Mouse (Mus musculus) olfactory bulb, adult 2 months (tissue): ENCODE measurements around the gene Nav2. TPM values are rescaled to one million over a fixed set of nuclear protein-coding genes. Genes with fewer than 3 reads are reported as not detected.
A peak's percentile ranks its signal among the peaks of the same experiment; 100 is the strongest.

ENCODE experiments used
- H3K27ac ChIP-seq: fragments of 200-500 bp; 2 replicates; pipeline ENCODE4 v1.5.1; 2012; ENCODE audit warnings: low read depth, low read length; ENCODE audit not compliant: insufficient read depth
- H3K4me1 ChIP-seq: fragments of 200-500 bp; 2 replicates; pipeline ENCODE4 v1.6.1; 2012; ENCODE audit warnings: low read length; ENCODE audit not compliant: control insufficient read depth, insufficient read depth
- H3K4me3 ChIP-seq: fragments of 200-500 bp; 2 replicates; pipeline ENCODE4 v1.5.1; 2012; ENCODE audit warnings: mild to moderate bottlenecking, low read depth, low read length, moderate library complexity; ENCODE audit not compliant: insufficient read depth
- CTCF ChIP-seq: fragments of 200-500 bp; IDR thresholded peaks from 2 replicates; pipeline ENCODE4 v1.5.1; 2012; ENCODE audit warnings: low read depth, mild to moderate bottlenecking, low read length, moderate library complexity; ENCODE audit not compliant: insufficient read depth
- POLR2A ChIP-seq: fragments of 200-500 bp; IDR thresholded peaks from 2 replicates; pipeline ENCODE4 v1.6.1; 2012; ENCODE audit warnings: mild to moderate bottlenecking, low read depth, low read length, moderate library complexity; ENCODE audit not compliant: insufficient read depth
- WGBS: fragments of 180-500 bp; shearing (Covaris S2); methylation state at CpG from one replicate; pipeline ENCODE4 v1.1.7; 2018; 5-methylcytosine and 5-hydroxymethylcytosine counted together
- polyA plus RNA-seq: library from polyadenylated mRNA; stranded (reverse); fragments of >200 nt; gene quantifications from 2 replicates; pipeline ENCODE4 v1.2.4, GENCODE M21; 2012; ENCODE audit warnings: low replicate concordance; ENCODE audit not compliant: missing spikeins, insufficient read depth, insufficient read length

Gene Nav2
- polyA plus RNA-seq, 1 experiment: 57.3 TPM

DNA sequence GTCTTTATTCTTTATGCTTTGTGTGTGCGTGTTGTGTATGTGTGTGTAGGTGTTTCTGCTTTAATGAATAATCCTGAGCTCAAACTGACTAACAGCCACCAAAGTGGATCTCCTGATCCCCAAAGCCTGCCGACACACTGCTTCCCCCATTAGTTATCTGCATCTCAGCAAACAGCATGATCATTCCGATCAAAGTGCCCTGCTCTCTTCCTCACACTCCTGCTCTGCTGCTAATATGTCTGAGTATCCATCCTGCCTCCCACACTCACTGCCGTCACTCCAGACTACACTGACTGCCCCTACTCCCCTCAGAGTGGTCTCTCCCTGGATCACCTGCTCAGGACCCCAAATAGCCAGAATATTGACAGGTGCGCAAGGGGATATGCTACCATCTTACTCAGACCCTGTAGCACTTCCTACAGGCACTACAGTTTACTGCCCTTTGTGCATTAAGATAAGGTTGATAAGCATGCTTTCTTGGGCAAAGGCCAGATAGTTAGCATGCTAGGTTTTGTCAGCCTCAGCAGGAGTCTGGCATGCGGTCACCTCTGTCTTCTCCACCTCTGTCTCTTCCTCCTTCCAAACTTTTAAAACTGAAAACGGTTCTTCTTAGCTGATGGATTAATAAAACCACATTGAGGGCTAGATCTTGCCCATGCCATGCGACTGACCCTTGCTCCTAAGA lies 382.8 kb downstream of the Nav2 start:
- no peak overlapping the region for H3K27ac ChIP-seq
- WGBS: 77% methylated on average over 8 of the region's 8 CpGs
- TF ChIP-seq CTCF: no peak
- TF ChIP-seq POLR2A: no peak
- peaks cover 8% of the 10 kb centered on the region for H3K4me1 ChIP-seq
- no peak overlapping the region for H3K4me3 ChIP-seq

DNA sequence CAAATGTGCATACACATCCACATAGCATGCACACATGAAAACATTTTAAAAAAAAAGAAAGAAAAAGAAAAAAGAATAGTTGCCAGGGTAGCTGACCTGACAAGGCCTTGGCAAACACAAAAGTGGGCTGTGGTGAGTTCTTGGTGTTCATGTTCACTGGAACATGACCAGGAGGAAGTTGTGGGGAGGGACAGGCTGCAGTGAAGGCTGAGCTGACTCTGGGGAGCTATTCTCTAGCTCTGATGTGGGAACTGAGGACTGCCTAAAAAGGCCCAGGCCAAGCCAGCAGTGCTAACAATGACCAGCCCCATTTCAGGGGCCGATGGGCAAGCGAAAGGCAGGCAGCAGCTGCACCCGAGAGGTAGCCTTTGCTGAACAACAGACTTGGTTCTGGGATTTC lies 388.6 kb downstream of the Nav2 start:
- H3K4me3 ChIP-seq: no peak overlapping the region
- no peak for TF ChIP-seq POLR2A
- TF ChIP-seq CTCF: no peak
- peaks cover 27% of the 10 kb centered on the region for H3K4me1 ChIP-seq
- WGBS: 72% methylated on average over 3 of the region's 3 CpGs
- H3K27ac ChIP-seq: no peak overlapping the region

DNA sequence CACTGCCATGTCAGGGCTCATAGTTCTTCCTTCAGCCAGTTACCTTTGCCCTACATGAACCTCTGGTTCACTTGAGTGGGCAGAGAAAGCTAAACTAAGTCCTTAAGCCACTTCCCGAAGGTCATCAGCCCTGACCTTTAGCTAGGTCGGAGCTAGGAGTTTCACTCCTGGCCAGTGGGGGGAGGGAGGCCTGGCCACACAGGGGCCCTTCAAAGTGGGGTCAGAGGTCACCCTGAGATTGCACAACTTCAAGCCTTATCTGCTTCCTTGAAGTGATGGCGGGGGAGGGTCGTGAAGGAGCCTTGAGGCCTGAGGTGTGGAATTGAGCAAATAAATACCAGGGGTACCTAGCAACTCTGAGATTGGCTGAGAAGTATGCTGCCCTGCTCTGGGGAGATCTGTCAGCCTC lies 389.9 kb downstream of the Nav2 start:
- Histone ChIP-seq H3K4me3 (no peak overlapping the region), H3K27ac (no peak overlapping the region), H3K4me1 (peaks cover 28% of the 10 kb centered on the region)
- no peak for TF ChIP-seq POLR2A
- no peak for TF ChIP-seq CTCF
- 56% methylated on average over 4 of the region's 4 CpGs for WGBS

DNA sequence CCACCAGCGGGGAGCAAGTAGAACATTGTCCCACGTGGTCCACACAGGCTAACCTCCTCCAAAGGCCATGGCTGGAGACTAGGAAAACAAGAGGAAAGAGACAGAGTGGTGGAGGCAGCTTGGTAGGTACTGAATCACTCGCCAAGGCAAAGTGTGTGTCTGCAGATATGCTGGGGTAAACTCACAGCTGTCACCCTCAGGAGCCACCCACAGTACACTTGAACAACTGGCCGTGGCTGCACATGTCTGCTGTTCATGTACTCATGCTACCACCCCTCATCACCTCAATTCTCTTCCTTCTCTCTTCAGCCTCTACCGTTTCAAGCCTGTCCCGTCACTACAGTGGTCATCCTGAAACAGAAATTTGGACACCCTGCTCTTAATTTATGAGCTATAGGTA lies 393.0 kb downstream of the Nav2 start:
- Histone ChIP-seq H3K4me1 (peaks cover 49% of the 10 kb centered on the region), H3K4me3 (no peak overlapping the region), H3K27ac (no peak overlapping the region)
- TF ChIP-seq CTCF (no peak), POLR2A (no peak)
- WGBS: 64% methylated on average over 6 of the region's 6 CpGs

DNA sequence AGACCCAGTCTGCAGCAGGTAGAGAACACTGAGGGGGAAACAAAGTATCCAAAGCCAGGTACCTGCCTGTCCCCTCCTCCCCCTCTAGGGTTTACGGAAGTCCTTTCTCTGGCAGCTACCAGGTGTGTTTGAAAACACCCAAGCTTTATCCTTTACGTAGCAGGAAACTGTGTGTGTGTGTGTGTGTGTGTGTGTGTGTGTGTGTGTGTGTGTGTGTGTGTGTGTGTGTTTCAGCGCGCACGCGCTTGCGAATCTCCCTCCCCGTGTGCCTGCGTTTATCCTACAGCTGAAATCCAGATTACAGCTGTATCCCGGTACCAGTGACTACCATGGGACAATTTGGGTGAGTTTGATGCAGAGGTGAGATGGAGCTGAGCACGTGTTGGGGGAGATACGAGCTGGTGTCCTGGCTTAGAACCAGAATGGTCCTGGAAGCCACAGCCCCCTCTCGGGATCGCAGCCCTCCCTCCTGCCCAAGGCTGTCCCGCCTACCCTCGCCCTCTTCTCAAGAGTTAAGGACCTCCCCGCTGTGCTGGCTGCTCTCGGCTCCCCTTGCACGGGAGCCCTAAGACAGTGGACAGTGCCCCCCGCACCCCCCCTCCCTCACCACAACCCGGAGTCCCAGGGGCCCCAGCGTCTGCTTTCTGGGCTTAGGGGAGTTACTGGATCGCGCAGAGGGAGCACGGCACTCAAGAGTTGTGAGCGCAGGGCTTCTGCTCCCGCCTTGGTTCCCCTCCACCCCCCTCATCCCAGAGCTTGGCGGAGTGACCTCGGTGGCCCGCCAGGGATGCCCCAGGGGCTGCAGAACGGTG lies 395.3 kb downstream of the Nav2 start:
- peaks cover 42% of the 10 kb centered on the region for H3K4me1 ChIP-seq
- H3K4me3 ChIP-seq: no peak overlapping the region
- 14% methylated on average over 31 of the region's 31 CpGs for WGBS
- TF ChIP-seq CTCF (no peak), POLR2A (no peak)
- no peak overlapping the region for H3K27ac ChIP-seq

DNA sequence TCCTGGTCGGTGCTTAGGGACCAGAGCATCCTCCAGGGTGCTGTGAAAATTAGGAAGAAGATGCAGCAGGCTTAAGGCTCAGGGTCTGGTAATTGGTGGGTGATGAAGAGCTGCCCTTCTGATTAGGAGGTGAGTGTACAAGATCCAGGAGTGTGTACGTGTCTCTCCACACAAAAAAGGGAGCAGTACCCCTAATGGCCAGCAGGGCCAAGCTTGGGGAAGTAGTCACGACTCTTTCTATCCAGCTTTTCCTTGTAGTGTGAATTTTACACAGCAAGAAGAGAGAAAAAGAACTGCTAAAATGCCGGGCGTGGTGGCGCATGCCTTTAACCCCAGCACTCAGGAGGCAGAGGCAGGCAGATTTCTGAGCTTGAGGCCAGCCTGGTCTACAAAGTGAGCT lies 399.2 kb downstream of the Nav2 start:
- H3K4me3 ChIP-seq: no peak overlapping the region
- 80% methylated on average over 6 of the region's 6 CpGs for WGBS
- peaks cover 37% of the 10 kb centered on the region for H3K4me1 ChIP-seq
- TF ChIP-seq CTCF (no peak), POLR2A (no peak)
- H3K27ac ChIP-seq: no peak overlapping the region

DNA sequence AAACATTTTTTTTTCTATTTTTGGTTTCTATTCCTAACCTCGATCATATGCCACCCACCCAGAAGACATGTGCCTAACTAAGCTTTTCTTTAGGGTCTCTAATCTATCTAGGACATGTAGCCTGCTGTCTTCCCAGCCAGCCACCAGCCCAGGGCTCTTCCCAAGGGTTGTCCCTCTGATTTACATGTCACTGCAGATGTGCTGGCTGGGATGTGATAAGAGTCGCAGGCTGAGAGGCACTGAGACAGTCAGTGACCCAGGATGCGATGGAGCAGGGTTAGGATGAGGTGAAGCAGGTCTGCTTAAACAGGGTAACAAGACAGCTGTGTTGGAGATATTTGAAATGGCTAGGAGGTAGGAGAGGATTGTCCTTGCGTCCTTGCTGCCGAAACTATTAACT lies 401.2 kb downstream of the Nav2 start:
- 51% methylated on average over 5 of the region's 5 CpGs for WGBS

DNA sequence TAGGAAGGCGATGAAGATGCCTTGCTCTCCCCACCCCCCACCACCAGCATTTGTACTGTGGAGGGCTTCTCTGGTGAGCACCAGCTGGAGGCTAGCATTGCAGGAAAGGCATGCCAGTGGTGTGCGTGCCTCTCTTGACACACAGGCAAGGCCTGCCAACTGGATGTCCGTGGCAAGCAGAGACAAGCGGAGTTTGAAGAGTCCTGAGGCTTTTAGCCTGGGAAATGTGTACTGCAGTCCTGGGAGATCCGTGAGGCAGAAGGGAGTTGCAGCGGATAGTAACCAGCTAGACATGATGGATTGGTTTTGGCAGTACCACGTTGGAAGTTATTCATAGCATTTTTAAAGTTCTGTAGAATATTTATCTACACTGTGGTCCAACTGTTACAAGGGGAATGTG lies 405.4 kb downstream of the Nav2 start:
- Histone ChIP-seq H3K4me1 (peaks cover 16% of the 10 kb centered on the region), H3K27ac (no peak overlapping the region), H3K4me3 (no peak overlapping the region)
- no peak for TF ChIP-seq CTCF
- TF ChIP-seq POLR2A: no peak
- WGBS: 57% methylated on average over 7 of the region's 7 CpGs

More for the DNA sequence above, 401.2 kb downstream of the Nav2 start:
- TF ChIP-seq POLR2A: no peak
- no peak for TF ChIP-seq CTCF
- Histone ChIP-seq H3K27ac (peak overlapping the region; percentile 72; the same call in 1 of the 2 replicates), H3K4me1 (peaks cover 26% of the 10 kb centered on the region), H3K4me3 (no peak overlapping the region)

DNA sequence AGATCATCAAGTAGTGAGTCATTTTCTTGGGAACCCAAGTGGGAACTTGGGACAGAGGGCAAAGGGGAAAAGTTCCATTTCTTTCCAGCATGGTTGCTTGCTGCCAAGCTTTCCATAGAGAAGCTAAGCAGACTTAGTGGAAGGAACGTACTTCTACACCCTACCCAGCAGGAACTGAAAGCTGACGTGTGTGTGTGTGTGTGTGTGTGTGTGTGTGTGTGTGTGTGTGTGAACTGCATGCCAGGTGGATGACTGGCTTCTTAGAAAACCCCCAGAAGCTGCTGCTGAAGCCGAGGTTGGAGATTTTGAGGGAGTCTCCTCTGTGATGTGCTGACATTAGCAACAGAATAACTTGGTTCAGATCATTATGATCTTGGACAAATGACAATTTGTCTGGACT lies 406.5 kb downstream of the Nav2 start:
- WGBS: 59% methylated on average over 3 of the region's 3 CpGs
- no peak overlapping the region for H3K27ac ChIP-seq
- no peak overlapping the region for H3K4me3 ChIP-seq
- no peak for TF ChIP-seq CTCF
- no peak for TF ChIP-seq POLR2A
- peaks cover 11% of the 10 kb centered on the region for H3K4me1 ChIP-seq
